In genomic region chr10:31354886-31355461, GRCm38 (mm10) we compare ENCODE assay signal across 19 mouse cellular contexts.
"Had no signal": no experiment of that assay in that cellular context is flagged by ENCODE, and none has a peak within 500 bp of the region (broad histone marks: within the 10 kb centered on the region; RNA-seq: fewer than 3 reads in every experiment).

No protein-coding gene starts in this region.

- H3K27ac ChIP-seq: kidney, postnatal 0 days; left cerebral cortex, adult 2 months; limb, embryonic 12.5 days; limb, embryonic 15.5 days; liver, embryonic 14.5 days; macrophage; midbrain, embryonic 12.5 days; midbrain, embryonic 15.5 days; stomach, embryonic 15.5 days had no signal

- H3K9me3 ChIP-seq: limb, embryonic 12.5 days; limb, embryonic 15.5 days; midbrain, embryonic 12.5 days; midbrain, embryonic 15.5 days; stomach, embryonic 15.5 days had no signal

- H3K27me3 ChIP-seq: limb, embryonic 12.5 days; limb, embryonic 15.5 days; midbrain, embryonic 12.5 days; midbrain, embryonic 15.5 days; stomach, embryonic 15.5 days had no signal

- DNase-seq: kidney, postnatal 36 days; layer of hippocampus, postnatal 36 days; liver, postnatal 0 days; lung, embryonic 14.5 days; retina, postnatal 1 day; right cerebral cortex, postnatal 25 days; spleen, adult 18-20 months; thymus, postnatal 25 days had no signal

- H3K36me3 ChIP-seq: limb, embryonic 12.5 days; limb, embryonic 15.5 days; midbrain, embryonic 12.5 days; midbrain, embryonic 15.5 days; stomach, embryonic 15.5 days had no signal

- H3K4me2 ChIP-seq: limb, embryonic 12.5 days; limb, embryonic 15.5 days; liver, embryonic 11.5 days; lung, embryonic 14.5 days; midbrain, embryonic 12.5 days; midbrain, embryonic 15.5 days; stomach, embryonic 15.5 days had no signal

- ATAC-seq: liver, postnatal 0 days; lung, postnatal 0 days; midbrain, embryonic 15.5 days had no signal

- H3K9ac ChIP-seq: limb, embryonic 12.5 days; limb, embryonic 15.5 days; liver, embryonic 14.5 days; liver, postnatal 0 days; lung, embryonic 14.5 days; midbrain, embryonic 12.5 days; midbrain, embryonic 15.5 days; stomach, embryonic 15.5 days had no signal

- H3K4me3 ChIP-seq: left cerebral cortex, adult 2 months; limb, embryonic 12.5 days; limb, embryonic 15.5 days; midbrain, embryonic 12.5 days; midbrain, embryonic 15.5 days; stomach, embryonic 15.5 days had no signal

- H3K4me1 ChIP-seq: limb, embryonic 12.5 days; limb, embryonic 15.5 days; midbrain, embryonic 12.5 days; midbrain, embryonic 15.5 days; stomach, embryonic 15.5 days had no signal
